Mouse (Mus musculus): ENCODE results near the gene Snapc3.

Gene Snapc3

GRCm38 (mm10) chr4:83417160-83417819 lies at the start of gene Snapc3:
Gene Snapc3 (plus strand): TSS chr4:83417724.
- DNase-seq (ENCODE audit: low spot score) = peak; percentile 93

- DNase-seq (ENCODE audit: low spot score) = no peak
Observed at GRCm38 (mm10) chr4:83373381-83373780, 44.1 kb upstream of the Snapc3 start.

GRCm38 (mm10) chr4:83375650-83376049 lies 41.9 kb upstream of the Snapc3 start:
- DNase-seq (ENCODE audit: low spot score) = no peak

- DNase-seq (ENCODE audit: low spot score) = no peak
Observed at GRCm38 (mm10) chr4:83376461-83377015, 41.0 kb upstream of the Snapc3 start.

GRCm38 (mm10) chr4:83379036-83379435 lies 38.5 kb upstream of the Snapc3 start:
- no peak for DNase-seq (ENCODE audit: low spot score)

- no peak for DNase-seq (ENCODE audit: low spot score)
Observed at GRCm38 (mm10) chr4:83379746-83380145, 37.8 kb upstream of the Snapc3 start.

GRCm38 (mm10) chr4:83380266-83380665 lies 37.3 kb upstream of the Snapc3 start:
- DNase-seq (ENCODE audit: low spot score) = no peak

- no peak for DNase-seq (ENCODE audit: low spot score)
Observed at GRCm38 (mm10) chr4:83383899-83384490, 33.5 kb upstream of the Snapc3 start.

GRCm38 (mm10) chr4:83385091-83385490 lies 32.4 kb upstream of the Snapc3 start:
- no peak for DNase-seq (ENCODE audit: low spot score)

GRCm38 (mm10) chr4:83390551-83390950 lies 27.0 kb upstream of the Snapc3 start:
- no peak for DNase-seq (ENCODE audit: low spot score)

- DNase-seq (ENCODE audit: low spot score) = no peak
Observed at GRCm38 (mm10) chr4:83391956-83392355, 25.6 kb upstream of the Snapc3 start.

GRCm38 (mm10) chr4:83393733-83394132 lies 23.8 kb upstream of the Snapc3 start:
- DNase-seq (ENCODE audit: low spot score) = no peak

- no peak for DNase-seq (ENCODE audit: low spot score)
Observed at GRCm38 (mm10) chr4:83396346-83396745, 21.2 kb upstream of the Snapc3 start.

- no peak for DNase-seq (ENCODE audit: low spot score)
Observed at GRCm38 (mm10) chr4:83396996-83397770, 20.3 kb upstream of the Snapc3 start.

GRCm38 (mm10) chr4:83398527-83398926 lies 19.0 kb upstream of the Snapc3 start:
- no peak for DNase-seq (ENCODE audit: low spot score)

- DNase-seq (ENCODE audit: low spot score) = no peak
Observed at GRCm38 (mm10) chr4:83400691-83401595, 16.6 kb upstream of the Snapc3 start.

- DNase-seq (ENCODE audit: low spot score) = no peak
Observed at GRCm38 (mm10) chr4:83401712-83402111, 15.8 kb upstream of the Snapc3 start.

GRCm38 (mm10) chr4:83407688-83408087 lies 9.8 kb upstream of the Snapc3 start:
- DNase-seq (ENCODE audit: low spot score) = no peak

GRCm38 (mm10) chr4:83409867-83410505 lies 7.5 kb upstream of the Snapc3 start:
- no peak for DNase-seq (ENCODE audit: low spot score)

GRCm38 (mm10) chr4:83412060-83412459 lies 5.5 kb upstream of the Snapc3 start:
- DNase-seq (ENCODE audit: low spot score) = no peak

GRCm38 (mm10) chr4:83414241-83414824 lies 3.2 kb upstream of the Snapc3 start:
- no peak for DNase-seq (ENCODE audit: low spot score)
